ENCODE assay signal across 14 mouse cellular contexts in the genomic region with DNA sequence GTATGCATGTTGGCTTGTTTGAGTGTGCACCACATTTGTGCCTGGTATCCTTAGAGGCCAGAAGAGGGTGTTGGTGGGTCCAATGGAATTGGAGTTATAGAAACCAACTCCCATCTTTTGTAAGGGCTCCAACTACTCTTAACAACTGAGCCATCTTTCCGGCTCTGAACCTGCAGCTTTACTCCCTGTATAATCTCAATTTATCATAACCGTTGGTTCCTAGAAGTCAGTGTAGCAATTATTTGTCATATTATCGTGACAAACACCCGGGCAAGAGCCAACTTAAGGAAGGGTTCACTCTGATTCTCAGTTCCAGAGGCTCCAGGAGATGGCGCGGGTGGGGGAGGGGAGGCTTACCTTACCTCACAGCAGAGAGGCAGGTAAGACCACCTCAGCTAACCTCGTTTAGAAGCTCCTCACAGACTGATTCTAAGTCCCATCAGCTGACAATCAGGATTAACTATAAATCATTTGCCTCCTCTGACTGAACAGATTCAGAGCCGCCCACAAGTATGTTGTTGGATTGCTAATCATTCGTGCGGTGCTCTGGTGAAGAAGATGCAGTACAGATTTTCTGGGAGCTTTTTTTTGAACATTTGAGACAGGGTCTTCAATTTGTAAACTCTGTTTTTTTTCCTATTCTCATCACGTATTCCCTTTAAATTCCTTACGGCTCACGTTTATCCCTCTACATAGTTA.
"Had no signal": no experiment of that assay in that cellular context is flagged by ENCODE, and none has a peak within 500 bp of the region (broad histone marks: within the 10 kb centered on the region; RNA-seq: fewer than 3 reads in every experiment).

No protein-coding gene starts in this region.

- DNase-seq: kidney, adult 11 months; kidney, adult 9 months; kidney, postnatal 36 days; lung, embryonic 14.5 days; lung, postnatal 10 days; lung, postnatal 4 days; midbrain, embryonic 14.5 days; right cerebral cortex, adult 18-20 months; right cerebral cortex, postnatal 25 days; thymus, postnatal 4 days had no signal

- H3K4me1 ChIP-seq: limb, embryonic 15.5 days; midbrain, embryonic 10.5 days; neural tube, embryonic 13.5 days had no signal

- H3K27ac ChIP-seq: kidney, postnatal 0 days; limb, embryonic 15.5 days; midbrain, embryonic 10.5 days; neural tube, embryonic 13.5 days had no signal

- H3K9ac ChIP-seq: limb, embryonic 15.5 days; lung, embryonic 14.5 days; neural tube, embryonic 13.5 days had no signal

- H3K4me2 ChIP-seq: limb, embryonic 15.5 days; lung, embryonic 14.5 days; neural tube, embryonic 13.5 days had no signal

- H3K36me3 ChIP-seq: limb, embryonic 15.5 days; midbrain, embryonic 10.5 days; neural tube, embryonic 13.5 days had no signal

- H3K9me3 ChIP-seq: limb, embryonic 15.5 days; midbrain, embryonic 10.5 days; neural tube, embryonic 13.5 days had no signal

- H3K27me3 ChIP-seq: limb, embryonic 15.5 days; neural tube, embryonic 13.5 days had no signal

- H3K4me3 ChIP-seq: limb, embryonic 15.5 days; midbrain, embryonic 10.5 days; neural tube, embryonic 13.5 days had no signal
